Mouse (Mus musculus): ENCODE measurements at regions not wholly inside any gene's neighbourhood (a gene's known extent, or its start where the extent isn't known, plus 50 kb on each side); places are given as distances from the start of the nearest gene placed in this dataset.

- TF ChIP-seq CTCF (IDR thresholded peaks at IDR 0.05) (no peak), EP300 (IDR thresholded peaks at IDR 0.05) (no peak)
These were observed 89.6 kb upstream of the Gm26897 start for GRCm38 (mm10) chr5:111644142-111644541.

All from lung, postnatal 0 days (tissue).